Mouse (Mus musculus) hematopoietic stem cell, adult 5-6 weeks (primary cell): ENCODE data around the gene Pax4. TPM values are rescaled to one million over a fixed set of nuclear protein-coding genes. Genes with fewer than 3 reads are reported as not detected.

Experiments used
- ATAC-seq, 2 experiments: fragments of 125-278 bp in 1 of 2; replicated peaks in 1 of 2; 2 replicates each; pipeline ENCODE4 v1.8.0; 2016 to 2017; ENCODE audit warnings: inconsistent platforms in 2 of 2, mild to moderate bottlenecking in 2 of 2, moderate number of reproducible peaks in 2 of 2, low read depth in 1 of 2, moderate TSS enrichment in 1 of 2; ENCODE audit not compliant: low FRiP score in 2 of 2, poor library complexity in 2 of 2, severe bottlenecking in 2 of 2, insufficient read depth in 1 of 2, low TSS enrichment in 1 of 2
- total RNA-seq: library from RNA; stranded (forward); fragments of 172-1452, 232-1000 nt; gene quantifications from 2 replicates; pipeline ENCODE4 v1.2.3, GENCODE M21; 2017

Pax4 gene
- total RNA-seq, 1 experiment from 2014 or later: not detected

- peak; percentile 53 to 84; a peak in 3 of 4 replicates for ATAC-seq
Measured at GRCm38 (mm10) chr6:28460534-28460933, 11.4 kb upstream of the Pax4 start.

- ATAC-seq: no peak; a peak in 1 of 4 replicates
Measured at GRCm38 (mm10) chr6:28459221-28459668, 10.1 kb upstream of the Pax4 start.

GRCm38 (mm10) chr6:28450977-28451376 is 1.8 kb upstream of the Pax4 start:
- ATAC-seq: no peak

GRCm38 (mm10) chr6:28450481-28450880 is 1.3 kb upstream of the Pax4 start:
- no peak for ATAC-seq

GRCm38 (mm10) chr6:28447937-28448336 is 1.2 kb downstream of the Pax4 start:
- ATAC-seq: no peak

GRCm38 (mm10) chr6:28431538-28431855 is 17.7 kb downstream of the Pax4 start:
- no peak for ATAC-seq

- ATAC-seq: no peak
Measured at GRCm38 (mm10) chr6:28430795-28431537, 18.2 kb downstream of the Pax4 start.

- no peak for ATAC-seq
Measured at GRCm38 (mm10) chr6:28429870-28430269, 19.3 kb downstream of the Pax4 start.

- no peak for ATAC-seq
Measured at GRCm38 (mm10) chr6:28428290-28428689, 20.9 kb downstream of the Pax4 start, which contains the start of gene Gcc1. Gcc1 (minus strand) TSS chr6:28428390.

- no peak for ATAC-seq
Measured at GRCm38 (mm10) chr6:28427096-28427839, 21.9 kb downstream of the Pax4 start, which contains the start of gene Fscn3. Fscn3 (plus strand) TSS chr6:28427789.

GRCm38 (mm10) chr6:28425019-28425418 is 24.1 kb downstream of the Pax4 start:
- no peak for ATAC-seq

- peak in 1 of 2 experiments; percentile 8; a peak in 1 of 4 replicates for ATAC-seq
Measured at GRCm38 (mm10) chr6:28423767-28424695, 25.1 kb downstream of the Pax4 start.

- peak; percentile 20 to 44 for ATAC-seq
Measured at GRCm38 (mm10) chr6:28423313-28423712, 25.8 kb downstream of the Pax4 start, which contains the start of gene Arf5. Arf5 (plus strand) TSS chr6:28423560.

GRCm38 (mm10) chr6:28422651-28423290 is 26.4 kb downstream of the Pax4 start:
- ATAC-seq: no peak

GRCm38 (mm10) chr6:28421469-28422000 is 27.6 kb downstream of the Pax4 start:
- peak; percentile 86 to 92 for ATAC-seq

GRCm38 (mm10) chr6:28420865-28421264 is 28.3 kb downstream of the Pax4 start:
- no peak for ATAC-seq

GRCm38 (mm10) chr6:28420361-28420760 is 28.8 kb downstream of the Pax4 start:
- no peak for ATAC-seq
